Mouse (Mus musculus) kidney, embryonic 16.5 days (tissue): ENCODE measurements around the gene Pacrg. TPM values are rescaled to one million over a fixed set of nuclear protein-coding genes. Genes with fewer than 3 reads are reported as not detected.

ENCODE experiments used
- ATAC-seq: fragments of 200-750 bp; cut with Nextera tagmentation; 2 replicates; pipeline ENCODE4 v1.8.0; 2017; ENCODE audit warnings: moderate TSS enrichment; ENCODE audit not compliant: low FRiP score, low TSS enrichment
- H3K27ac ChIP-seq: fragments of 300-500 bp; sonication (generic); 2 replicates; pipeline ENCODE4 v1.5.1; 2014; ENCODE audit warnings: low read length
- H3K27me3 ChIP-seq: fragments of 300-500 bp; sonication (generic); 2 replicates; pipeline ENCODE4 v1.6.1; 2014; ENCODE audit warnings: low read length, control low read depth, mixed read lengths; ENCODE audit not compliant: insufficient read depth
- H3K36me3 ChIP-seq: fragments of 300-500 bp; sonication (generic); 2 replicates; pipeline ENCODE4 v1.6.1; 2014; ENCODE audit warnings: low read length, control low read depth, mixed read lengths; ENCODE audit not compliant: insufficient read depth
- H3K4me1 ChIP-seq: fragments of 300-500 bp; sonication (generic); 2 replicates; pipeline ENCODE4 v1.6.1; 2014; ENCODE audit warnings: low read length, control low read depth, mixed read lengths; ENCODE audit not compliant: insufficient read depth
- H3K4me2 ChIP-seq: fragments of 300-500 bp; sonication (generic); replicated peaks from 2 replicates; pipeline ENCODE4 v1.6.1; 2014; ENCODE audit warnings: low read depth, low read length
- H3K4me3 ChIP-seq: fragments of 300-500 bp; sonication (generic); 2 replicates; pipeline ENCODE4 v1.5.1; 2014; ENCODE audit warnings: mild to moderate bottlenecking, low read length
- H3K9ac ChIP-seq: fragments of 300-500 bp; sonication (generic); replicated peaks from 2 replicates; pipeline ENCODE4 v1.6.1; 2014; ENCODE audit warnings: low read length
- H3K9me3 ChIP-seq: fragments of 300-500 bp; sonication (generic); 2 replicates; pipeline ENCODE4 v1.6.1; 2016; ENCODE audit warnings: low read length, control low read depth
- WGBS: fragments of 180-500 bp; shearing (Covaris S2); extraction: QIAGEN DNeasy Blood & Tissue Kit; methylation state at CpG from one replicate; pipeline ENCODE4 v1.1.7; 2014; 5-methylcytosine and 5-hydroxymethylcytosine counted together
- polyA plus RNA-seq: library from polyadenylated mRNA; unstranded; fragments of >200 nt; fragmentation: Nextera tagmentation; extraction: Ambion mirVana; gene quantifications from 2 replicates; pipeline ENCODE4 v1.2.1, GENCODE M21; 2015

The Pacrg gene
- polyA plus RNA-seq, 1 experiment from 2014 or later: 3.9 TPM

DNA sequence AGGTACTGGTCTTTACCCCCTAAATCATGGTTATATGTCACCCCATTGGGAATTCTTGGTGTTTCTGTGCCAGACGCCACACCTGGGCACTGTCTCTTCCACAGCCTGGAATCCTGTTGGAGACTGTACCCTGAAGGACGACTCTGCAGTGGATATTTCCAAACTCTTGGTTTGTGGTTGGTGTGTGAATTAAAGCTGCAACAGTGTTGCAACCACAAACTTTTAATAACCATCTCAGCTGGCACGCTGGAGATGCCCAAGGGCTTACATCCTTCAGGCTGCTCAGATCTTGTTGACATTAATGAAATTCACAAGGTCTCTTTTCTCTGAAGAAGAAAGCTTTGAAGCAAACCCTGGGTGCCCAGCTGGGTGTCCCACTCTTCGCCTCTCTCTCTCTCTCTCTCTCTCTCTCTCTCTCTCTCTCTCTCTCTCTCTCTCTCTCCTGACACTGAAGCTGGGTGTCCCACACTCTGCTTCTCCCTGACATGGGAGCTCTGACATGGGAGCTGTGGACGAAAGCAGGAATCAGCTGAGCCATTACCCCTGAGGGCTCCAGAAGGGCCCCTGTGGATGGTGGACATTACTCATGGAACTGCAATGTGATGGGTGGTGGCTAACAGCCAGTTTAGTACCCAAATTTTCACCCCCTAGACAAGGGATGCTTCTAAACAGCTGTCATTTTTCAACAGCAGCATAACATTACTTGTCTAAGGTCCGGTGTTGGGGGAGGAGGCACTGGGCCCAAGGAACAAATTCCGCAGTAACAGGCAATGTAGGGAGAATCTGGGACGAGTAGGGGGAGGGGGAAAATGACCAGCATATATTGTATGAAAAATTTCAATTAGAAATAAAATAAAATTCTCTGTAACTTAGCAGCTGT lies 429.3 kb downstream of the Pacrg start:
- H3K36me3 ChIP-seq: no peaks in the 10 kb centered on the region
- H3K9ac ChIP-seq: no peak overlapping the region
- H3K27ac ChIP-seq: no peak overlapping the region
- no peaks in the 10 kb centered on the region for H3K4me1 ChIP-seq
- no peaks in the 10 kb centered on the region for H3K27me3 ChIP-seq
- H3K4me2 ChIP-seq: no peak overlapping the region
- H3K9me3 ChIP-seq: no peaks in the 10 kb centered on the region
- 67% methylated on average over 8 of the region's 8 CpGs for WGBS
- H3K4me3 ChIP-seq: no peak overlapping the region
- ATAC-seq: no peak

DNA sequence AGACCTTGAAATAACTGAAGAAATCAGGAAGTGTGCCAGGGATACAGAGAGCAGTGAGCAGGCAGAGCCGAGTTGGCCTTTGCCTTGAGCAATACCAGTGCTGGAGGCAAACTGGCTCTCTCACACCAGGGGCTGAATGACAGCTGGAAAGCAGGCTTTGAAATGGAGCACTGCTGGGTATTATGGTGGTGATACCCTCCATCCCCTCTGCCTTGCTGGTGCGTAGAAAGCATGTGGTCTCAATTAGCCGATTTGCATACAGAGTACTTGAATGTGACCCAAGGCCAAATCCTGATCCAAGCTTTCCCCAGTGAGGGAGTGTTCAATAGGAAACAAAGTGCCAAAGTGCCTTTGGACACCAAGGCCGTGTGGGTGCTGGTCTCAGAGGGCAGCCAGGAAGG lies 431.4 kb downstream of the Pacrg start:
- Histone ChIP-seq H3K9ac (no peak overlapping the region), H3K4me1 (no peaks in the 10 kb centered on the region), H3K4me3 (no peak overlapping the region), H3K4me2 (no peak overlapping the region), H3K36me3 (no peaks in the 10 kb centered on the region), H3K27ac (no peak overlapping the region), H3K27me3 (no peaks in the 10 kb centered on the region), H3K9me3 (no peaks in the 10 kb centered on the region)
- WGBS: 55% methylated on average over 4 of the region's 4 CpGs
- ATAC-seq: no peak

DNA sequence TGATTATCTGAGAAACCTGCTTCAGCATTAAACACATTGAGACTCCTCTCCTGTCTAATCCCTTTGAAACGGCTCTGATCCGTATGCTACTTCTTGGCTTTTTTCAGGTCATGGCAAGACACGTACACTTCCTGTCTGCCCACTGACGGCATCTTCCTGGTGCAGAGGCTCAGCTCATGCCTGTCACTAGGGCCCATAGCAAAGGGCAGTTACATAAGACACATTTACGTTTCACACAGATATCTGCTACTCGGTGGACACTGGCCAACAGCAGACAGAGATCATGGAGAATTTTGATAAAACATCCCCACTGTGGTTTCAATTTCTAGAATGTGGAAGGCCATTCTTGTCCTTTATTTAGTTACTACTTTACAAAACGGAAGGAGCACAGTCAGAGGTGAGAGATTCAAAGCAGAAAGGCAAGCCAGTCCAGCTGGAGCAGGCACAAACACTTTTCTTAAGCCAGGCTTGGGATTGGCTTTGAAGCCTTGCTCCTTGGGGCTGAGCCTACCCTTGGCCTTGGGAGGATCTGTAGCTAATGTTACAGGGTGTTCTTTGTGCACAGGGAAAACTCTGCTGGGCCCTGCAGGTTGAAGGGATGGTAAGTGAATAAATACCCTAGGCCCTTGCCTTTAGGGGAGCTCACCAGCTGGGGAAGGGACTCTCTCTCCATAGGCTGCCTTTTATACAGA lies 432.9 kb downstream of the Pacrg start:
- Histone ChIP-seq H3K27me3 (no peaks in the 10 kb centered on the region), H3K27ac (no peak overlapping the region), H3K4me1 (no peaks in the 10 kb centered on the region), H3K9ac (no peak overlapping the region), H3K9me3 (no peaks in the 10 kb centered on the region), H3K4me2 (no peak overlapping the region), H3K4me3 (no peak overlapping the region), H3K36me3 (no peaks in the 10 kb centered on the region)
- WGBS: 59% methylated on average over 7 of the region's 7 CpGs
- ATAC-seq: no peak

DNA sequence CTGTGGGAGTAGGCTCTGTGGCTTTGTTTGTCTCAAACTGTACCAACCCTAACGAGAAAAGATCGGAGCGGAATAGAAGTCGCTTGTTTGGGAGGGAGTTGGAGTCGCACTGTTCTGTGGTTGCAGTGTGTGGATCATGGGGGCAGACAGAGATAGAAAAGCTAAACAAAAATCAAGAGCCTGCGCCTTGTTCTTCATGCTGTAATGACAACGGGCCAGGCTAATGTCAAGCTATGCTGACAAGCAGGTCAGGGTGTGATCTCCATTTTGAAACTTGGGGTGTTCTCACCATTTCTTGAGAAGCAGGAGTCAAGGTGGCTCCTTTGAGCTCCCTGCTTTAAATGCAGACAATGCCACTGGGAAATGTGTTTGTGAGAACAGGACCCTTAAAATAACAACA lies 433.8 kb downstream of the Pacrg start:
- Histone ChIP-seq H3K4me2 (no peak overlapping the region), H3K9ac (no peak overlapping the region), H3K27ac (no peak overlapping the region), H3K36me3 (no peaks in the 10 kb centered on the region), H3K9me3 (no peaks in the 10 kb centered on the region), H3K4me3 (no peak overlapping the region), H3K27me3 (no peaks in the 10 kb centered on the region), H3K4me1 (no peaks in the 10 kb centered on the region)
- no peak for ATAC-seq
- 73% methylated on average over 7 of the region's 7 CpGs for WGBS

DNA sequence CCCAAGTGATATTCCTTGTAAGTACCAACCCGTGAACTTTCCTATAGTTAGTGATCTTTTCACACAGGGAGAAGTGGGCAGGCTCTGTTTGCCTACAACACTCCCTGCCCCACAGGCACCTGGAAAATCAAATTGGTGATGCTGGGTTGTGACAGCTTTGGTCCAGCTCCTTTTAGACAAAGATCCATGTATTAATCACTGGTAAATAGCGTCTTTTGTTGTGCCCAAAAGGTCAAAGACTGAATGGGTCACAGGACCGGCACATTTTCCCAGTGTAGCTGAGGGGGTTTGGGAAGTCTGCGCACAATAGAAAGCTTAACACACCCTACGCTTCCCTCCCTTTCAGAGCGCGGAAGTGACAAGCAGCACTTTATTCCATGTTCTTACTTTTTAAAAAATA lies 434.2 kb downstream of the Pacrg start:
- 74% methylated on average over 7 of the region's 7 CpGs for WGBS
- H3K9ac ChIP-seq: no peak overlapping the region

DNA sequence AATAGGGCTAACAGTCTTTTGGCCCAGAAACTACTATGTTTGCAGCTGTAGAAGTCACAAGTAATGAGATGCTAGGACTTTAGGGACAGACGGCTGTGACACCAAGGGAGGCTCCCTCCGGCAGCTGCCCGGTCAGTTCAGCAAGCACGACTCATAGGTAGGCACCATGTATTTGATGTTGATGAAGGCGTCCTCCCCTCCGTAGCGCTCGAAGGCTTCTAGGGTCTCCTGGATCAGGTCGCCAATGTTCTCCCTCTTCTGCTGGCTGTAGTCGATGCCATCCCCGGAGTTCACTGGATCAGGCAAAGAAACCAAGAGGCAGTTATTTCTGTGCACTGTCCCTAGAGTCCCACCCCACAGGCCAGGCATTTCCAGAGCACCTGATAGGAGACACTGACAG lies 436.9 kb downstream of the Pacrg start:
- Histone ChIP-seq H3K9ac (no peak overlapping the region), H3K4me1 (no peaks in the 10 kb centered on the region; the same call in 1 of the 2 replicates), H3K27me3 (no peaks in the 10 kb centered on the region), H3K4me2 (no peak overlapping the region), H3K36me3 (no peaks in the 10 kb centered on the region), H3K4me3 (no peak overlapping the region), H3K27ac (no peak overlapping the region), H3K9me3 (no peaks in the 10 kb centered on the region)
- 84% methylated on average over 11 of the region's 11 CpGs for WGBS
- ATAC-seq: no peak

More for the DNA sequence above, 434.2 kb downstream of the Pacrg start:
- Histone ChIP-seq H3K27ac (no peak overlapping the region), H3K9me3 (no peaks in the 10 kb centered on the region), H3K27me3 (no peaks in the 10 kb centered on the region), H3K36me3 (no peaks in the 10 kb centered on the region), H3K4me3 (no peak overlapping the region), H3K4me2 (no peak overlapping the region), H3K4me1 (no peaks in the 10 kb centered on the region)
- ATAC-seq: no peak

DNA sequence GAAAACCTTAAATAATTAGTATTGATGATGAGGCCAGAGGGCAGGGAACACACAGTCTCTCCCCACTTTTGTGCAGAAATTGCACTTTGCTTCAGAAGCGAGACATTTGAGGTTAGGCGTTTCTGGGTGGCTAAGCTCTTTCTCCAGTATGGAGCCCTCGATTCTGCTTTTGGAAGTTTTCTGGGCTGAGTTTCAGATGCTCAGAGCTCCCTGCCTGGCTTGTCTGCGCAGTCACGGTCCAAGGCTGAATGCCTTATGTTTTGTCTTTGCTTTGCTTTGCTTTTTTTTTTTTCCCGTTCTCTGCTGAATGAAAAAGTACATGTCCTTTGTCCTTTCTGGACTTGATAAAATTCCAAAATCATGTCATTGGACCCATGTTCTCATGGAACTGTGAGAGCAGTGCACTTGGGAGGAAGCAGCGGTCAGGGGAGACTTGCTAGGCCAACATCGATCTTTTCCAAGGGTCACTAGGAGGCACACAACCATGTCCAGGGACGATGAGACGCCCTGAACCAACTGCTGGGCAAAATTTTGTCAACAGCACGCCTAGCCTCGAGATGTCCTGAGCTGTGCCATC lies 438.0 kb downstream of the Pacrg start:
- Histone ChIP-seq H3K4me3 (no peak overlapping the region), H3K36me3 (no peaks in the 10 kb centered on the region), H3K9ac (no peak overlapping the region), H3K27ac (no peak overlapping the region), H3K4me1 (peaks cover 8% of the 10 kb centered on the region), H3K4me2 (no peak overlapping the region), H3K9me3 (no peaks in the 10 kb centered on the region), H3K27me3 (no peaks in the 10 kb centered on the region)
- no peak for ATAC-seq
- 79% methylated on average over 12 of the region's 12 CpGs for WGBS

DNA sequence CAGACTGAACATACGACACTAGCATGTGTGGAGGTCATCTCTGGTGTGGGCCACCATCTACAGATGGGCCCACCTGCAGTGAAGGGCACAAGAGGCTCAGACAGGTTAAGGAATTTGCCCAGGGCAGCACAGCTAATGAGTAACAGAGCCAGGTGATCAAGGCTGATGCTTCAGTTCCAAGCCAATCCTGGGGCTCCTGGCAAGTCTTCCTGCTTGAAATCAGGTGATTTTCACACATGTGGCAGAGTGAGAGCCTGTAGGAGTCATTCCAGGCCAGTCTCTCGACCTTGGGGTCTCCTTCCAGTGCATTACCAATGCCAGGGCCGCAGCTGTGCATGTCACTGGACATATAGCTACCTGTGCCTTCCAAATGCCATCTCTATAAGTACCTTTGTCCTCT lies 438.6 kb downstream of the Pacrg start:
- Histone ChIP-seq H3K9ac (no peak overlapping the region), H3K36me3 (no peaks in the 10 kb centered on the region), H3K9me3 (no peaks in the 10 kb centered on the region), H3K4me3 (no peak overlapping the region), H3K27me3 (no peaks in the 10 kb centered on the region), H3K27ac (no peak overlapping the region), H3K4me1 (peaks cover 10% of the 10 kb centered on the region), H3K4me2 (no peak overlapping the region)
- WGBS: 77% methylated on average over 3 of the region's 3 CpGs
- no peak for ATAC-seq

DNA sequence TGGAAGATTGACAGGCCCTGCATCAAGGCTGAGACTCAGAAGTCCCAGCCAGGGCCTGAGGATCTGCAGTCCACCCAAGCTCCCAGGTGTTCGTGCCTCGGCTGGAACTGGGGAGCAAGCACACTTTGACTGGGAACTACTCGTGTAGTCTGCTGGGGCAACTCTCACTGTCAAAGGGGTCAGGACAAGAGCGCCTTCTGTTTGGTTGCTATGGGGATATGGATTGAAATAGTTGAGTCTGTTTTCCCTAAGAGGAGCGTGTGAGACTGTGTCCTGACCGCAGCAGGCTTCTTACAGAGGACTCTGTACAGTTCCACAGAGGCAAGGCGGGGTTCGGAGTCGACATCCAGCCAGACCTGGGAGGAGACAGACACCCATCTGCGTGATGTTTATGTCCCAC lies 440.4 kb downstream of the Pacrg start:
- ATAC-seq: no peak

DNA sequence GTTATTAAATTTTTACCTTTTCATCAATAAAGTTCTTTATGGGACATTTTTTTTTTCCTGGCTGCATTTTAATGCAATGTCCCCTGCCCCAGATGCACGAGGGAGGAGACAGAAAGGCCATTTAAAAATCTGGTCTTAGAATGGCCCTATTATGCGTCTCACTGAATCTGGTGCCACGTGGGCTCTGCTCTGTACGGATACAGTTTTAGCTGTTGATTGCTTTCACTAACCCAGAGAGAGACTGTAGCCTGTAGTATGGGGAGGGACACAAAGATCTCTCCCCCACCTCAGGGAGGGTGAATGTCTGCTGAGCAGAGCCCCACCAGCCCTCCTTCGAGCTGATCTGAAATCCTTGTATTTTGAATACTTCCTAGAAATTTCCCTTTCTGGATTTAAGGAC lies 441.2 kb downstream of the Pacrg start:
- Histone ChIP-seq H3K4me1 (peaks cover 10% of the 10 kb centered on the region), H3K4me3 (no peak overlapping the region), H3K27ac (no peak overlapping the region), H3K36me3 (no peaks in the 10 kb centered on the region), H3K27me3 (no peaks in the 10 kb centered on the region), H3K9me3 (no peaks in the 10 kb centered on the region), H3K9ac (no peak overlapping the region), H3K4me2 (no peak overlapping the region)
- WGBS: 82% methylated on average over 5 of the region's 5 CpGs
- ATAC-seq: no peak

More for the DNA sequence above, 440.4 kb downstream of the Pacrg start:
- Histone ChIP-seq H3K9me3 (no peaks in the 10 kb centered on the region), H3K27me3 (no peaks in the 10 kb centered on the region), H3K4me3 (no peak overlapping the region), H3K4me2 (no peak overlapping the region), H3K4me1 (peaks cover 10% of the 10 kb centered on the region), H3K36me3 (no peaks in the 10 kb centered on the region), H3K9ac (no peak overlapping the region), H3K27ac (no peak overlapping the region)
- 79% methylated on average over 10 of the region's 10 CpGs for WGBS
